Mouse (Mus musculus): ENCODE data around the gene Hipk2. TPM values are rescaled to one million over a fixed set of nuclear protein-coding genes. Genes with fewer than 3 reads are reported as not detected.

The Hipk2 gene
- polyA plus RNA-seq, 1 experiment from 2014 or later: 30.6 TPM

- Histone ChIP-seq H3K9ac (ENCODE audit: low read length) (no peak overlapping the region), H3K27ac (ENCODE audit: low read depth, low read length) (no peak overlapping the region), H3K4me1 (ENCODE audit: control insufficient read depth, insufficient read depth, low read length) (peaks cover 13% of the 10 kb centered on the region), H3K4me3 (ENCODE audit: low read depth, low read length) (no peak overlapping the region), H3K27me3 (ENCODE audit: control insufficient read depth, insufficient read depth, low read length) (no peaks in the 10 kb centered on the region), H3K9me3 (ENCODE audit: control insufficient read depth, low read length) (no peaks in the 10 kb centered on the region), H3K36me3 (ENCODE audit: control insufficient read depth, insufficient read depth, low read length) (no peaks in the 10 kb centered on the region), H3K4me2 (ENCODE audit: low read depth) (no peak overlapping the region)
- 68% methylated on average over 2 of the region's 2 CpGs for WGBS
- ATAC-seq (ENCODE audit: insufficient read depth, low FRiP score, low TSS enrichment): no peak
- no peak for DNase-seq (ENCODE audit: low spot score)
Measured at GRCm38 (mm10) chr6:38866761-38867160, 9.2 kb downstream of the Hipk2 start.

GRCm38 (mm10) chr6:38866357-38866756 is 9.6 kb downstream of the Hipk2 start:
- WGBS: 86% methylated on average over 1 of the region's 1 CpGs
- H3K9me3 ChIP-seq (ENCODE audit: control insufficient read depth, low read length): no peaks in the 10 kb centered on the region
- no peaks in the 10 kb centered on the region for H3K27me3 ChIP-seq (ENCODE audit: control insufficient read depth, insufficient read depth, low read length)
- H3K4me2 ChIP-seq (ENCODE audit: low read depth): no peak overlapping the region
- DNase-seq (ENCODE audit: low spot score) (no peak), ATAC-seq (ENCODE audit: insufficient read depth, low FRiP score, low TSS enrichment) (no peak)
- H3K27ac ChIP-seq (ENCODE audit: low read depth, low read length): no peak overlapping the region
- H3K4me3 ChIP-seq (ENCODE audit: low read depth, low read length): no peak overlapping the region
- no peak overlapping the region for H3K9ac ChIP-seq (ENCODE audit: low read length)
- H3K36me3 ChIP-seq (ENCODE audit: control insufficient read depth, insufficient read depth, low read length): no peaks in the 10 kb centered on the region
- peaks cover 9% of the 10 kb centered on the region for H3K4me1 ChIP-seq (ENCODE audit: control insufficient read depth, insufficient read depth, low read length)

GRCm38 (mm10) chr6:38865805-38866204 is 10.2 kb downstream of the Hipk2 start:
- no peak for ATAC-seq (ENCODE audit: insufficient read depth, low FRiP score, low TSS enrichment)
- H3K27me3 ChIP-seq (ENCODE audit: control insufficient read depth, insufficient read depth, low read length): no peaks in the 10 kb centered on the region
- no peak overlapping the region for H3K27ac ChIP-seq (ENCODE audit: low read depth, low read length)
- H3K9ac ChIP-seq (ENCODE audit: low read length): no peak overlapping the region
- no peak for DNase-seq (ENCODE audit: low spot score)
- no peak overlapping the region for H3K4me3 ChIP-seq (ENCODE audit: low read depth, low read length)
- H3K4me1 ChIP-seq (ENCODE audit: control insufficient read depth, insufficient read depth, low read length): peaks cover 5% of the 10 kb centered on the region
- H3K4me2 ChIP-seq (ENCODE audit: low read depth): no peak overlapping the region
- H3K36me3 ChIP-seq (ENCODE audit: control insufficient read depth, insufficient read depth, low read length): no peaks in the 10 kb centered on the region
- no peaks in the 10 kb centered on the region for H3K9me3 ChIP-seq (ENCODE audit: control insufficient read depth, low read length)

- H3K4me1 ChIP-seq (ENCODE audit: control insufficient read depth, insufficient read depth, low read length): no peaks in the 10 kb centered on the region
- H3K4me3 ChIP-seq (ENCODE audit: low read depth, low read length): no peak overlapping the region
- ATAC-seq (ENCODE audit: insufficient read depth, low FRiP score, low TSS enrichment): no peak
- H3K4me2 ChIP-seq (ENCODE audit: low read depth): no peak overlapping the region
- H3K27me3 ChIP-seq (ENCODE audit: control insufficient read depth, insufficient read depth, low read length): no peaks in the 10 kb centered on the region
- H3K9ac ChIP-seq (ENCODE audit: low read length): no peak overlapping the region
- WGBS: 65% methylated on average over 3 of the region's 3 CpGs
- no peaks in the 10 kb centered on the region for H3K36me3 ChIP-seq (ENCODE audit: control insufficient read depth, insufficient read depth, low read length)
- no peak for DNase-seq (ENCODE audit: low spot score)
- no peaks in the 10 kb centered on the region for H3K9me3 ChIP-seq (ENCODE audit: control insufficient read depth, low read length)
- no peak overlapping the region for H3K27ac ChIP-seq (ENCODE audit: low read depth, low read length)
Measured at GRCm38 (mm10) chr6:38863595-38863994, 12.4 kb downstream of the Hipk2 start.

- no peak overlapping the region for H3K27ac ChIP-seq (ENCODE audit: low read depth, low read length)
- no peak for DNase-seq (ENCODE audit: low spot score)
- H3K27me3 ChIP-seq (ENCODE audit: control insufficient read depth, insufficient read depth, low read length): no peaks in the 10 kb centered on the region
- no peak for ATAC-seq (ENCODE audit: insufficient read depth, low FRiP score, low TSS enrichment)
- H3K4me1 ChIP-seq (ENCODE audit: control insufficient read depth, insufficient read depth, low read length): no peaks in the 10 kb centered on the region
- H3K9ac ChIP-seq (ENCODE audit: low read length): no peak overlapping the region
- H3K9me3 ChIP-seq (ENCODE audit: control insufficient read depth, low read length): no peaks in the 10 kb centered on the region
- WGBS: 96% methylated on average over 2 of the region's 2 CpGs
- no peak overlapping the region for H3K4me2 ChIP-seq (ENCODE audit: low read depth)
- no peak overlapping the region for H3K4me3 ChIP-seq (ENCODE audit: low read depth, low read length)
- no peaks in the 10 kb centered on the region for H3K36me3 ChIP-seq (ENCODE audit: control insufficient read depth, insufficient read depth, low read length)
Measured at GRCm38 (mm10) chr6:38860301-38860700, 15.7 kb downstream of the Hipk2 start.

GRCm38 (mm10) chr6:38859819-38860218 is 16.1 kb downstream of the Hipk2 start:
- WGBS: 92% methylated on average over 1 of the region's 1 CpGs
- H3K27ac ChIP-seq (ENCODE audit: low read depth, low read length): no peak overlapping the region
- no peaks in the 10 kb centered on the region for H3K9me3 ChIP-seq (ENCODE audit: control insufficient read depth, low read length)

GRCm38 (mm10) chr6:38853561-38853992 is 22.4 kb downstream of the Hipk2 start:
- Histone ChIP-seq H3K4me1 (ENCODE audit: control insufficient read depth, insufficient read depth, low read length) (peaks cover 11% of the 10 kb centered on the region), H3K27ac (ENCODE audit: low read depth, low read length) (no peak overlapping the region), H3K27me3 (ENCODE audit: control insufficient read depth, insufficient read depth, low read length) (no peaks in the 10 kb centered on the region), H3K9me3 (ENCODE audit: control insufficient read depth, low read length) (no peaks in the 10 kb centered on the region), H3K4me2 (ENCODE audit: low read depth) (no peak overlapping the region), H3K36me3 (ENCODE audit: control insufficient read depth, insufficient read depth, low read length) (no peaks in the 10 kb centered on the region), H3K4me3 (ENCODE audit: low read depth, low read length) (no peak overlapping the region), H3K9ac (ENCODE audit: low read length) (no peak overlapping the region)
- DNase-seq (ENCODE audit: low spot score): no peak
- WGBS: 77% methylated on average over 5 of the region's 5 CpGs
- no peak for ATAC-seq (ENCODE audit: insufficient read depth, low FRiP score, low TSS enrichment)

More at GRCm38 (mm10) chr6:38859819-38860218, 16.1 kb downstream of the Hipk2 start:
- DNase-seq (ENCODE audit: low spot score) (no peak), ATAC-seq (ENCODE audit: insufficient read depth, low FRiP score, low TSS enrichment) (no peak)
- Histone ChIP-seq H3K4me1 (ENCODE audit: control insufficient read depth, insufficient read depth, low read length) (no peaks in the 10 kb centered on the region), H3K36me3 (ENCODE audit: control insufficient read depth, insufficient read depth, low read length) (no peaks in the 10 kb centered on the region), H3K9ac (ENCODE audit: low read length) (no peak overlapping the region), H3K4me3 (ENCODE audit: low read depth, low read length) (no peak overlapping the region), H3K4me2 (ENCODE audit: low read depth) (no peak overlapping the region), H3K27me3 (ENCODE audit: control insufficient read depth, insufficient read depth, low read length) (no peaks in the 10 kb centered on the region)

GRCm38 (mm10) chr6:38851740-38852139 is 24.2 kb downstream of the Hipk2 start:
- H3K36me3 ChIP-seq (ENCODE audit: control insufficient read depth, insufficient read depth, low read length): no peaks in the 10 kb centered on the region
- WGBS: 95% methylated on average over 2 of the region's 2 CpGs
- no peak for ATAC-seq (ENCODE audit: insufficient read depth, low FRiP score, low TSS enrichment)
- no peak overlapping the region for H3K27ac ChIP-seq (ENCODE audit: low read depth, low read length)
- H3K4me3 ChIP-seq (ENCODE audit: low read depth, low read length): no peak overlapping the region
- no peak for DNase-seq (ENCODE audit: low spot score)
- H3K9ac ChIP-seq (ENCODE audit: low read length): no peak overlapping the region
- no peaks in the 10 kb centered on the region for H3K27me3 ChIP-seq (ENCODE audit: control insufficient read depth, insufficient read depth, low read length)
- H3K4me1 ChIP-seq (ENCODE audit: control insufficient read depth, insufficient read depth, low read length): peaks cover 18% of the 10 kb centered on the region
- no peak overlapping the region for H3K4me2 ChIP-seq (ENCODE audit: low read depth)
- H3K9me3 ChIP-seq (ENCODE audit: control insufficient read depth, low read length): no peaks in the 10 kb centered on the region

- Histone ChIP-seq H3K4me1 (ENCODE audit: control insufficient read depth, insufficient read depth, low read length) (peaks cover 23% of the 10 kb centered on the region), H3K27me3 (ENCODE audit: control insufficient read depth, insufficient read depth, low read length) (no peaks in the 10 kb centered on the region), H3K9me3 (ENCODE audit: control insufficient read depth, low read length) (no peaks in the 10 kb centered on the region), H3K4me3 (ENCODE audit: low read depth, low read length) (no peak overlapping the region), H3K9ac (ENCODE audit: low read length) (no peak overlapping the region), H3K27ac (ENCODE audit: low read depth, low read length) (no peak overlapping the region), H3K4me2 (ENCODE audit: low read depth) (no peak overlapping the region), H3K36me3 (ENCODE audit: control insufficient read depth, insufficient read depth, low read length) (no peaks in the 10 kb centered on the region)
- no peak for DNase-seq (ENCODE audit: low spot score)
- no peak for ATAC-seq (ENCODE audit: insufficient read depth, low FRiP score, low TSS enrichment)
- WGBS: 96% methylated on average over 6 of the region's 6 CpGs
Measured at GRCm38 (mm10) chr6:38850715-38851259, 25.2 kb downstream of the Hipk2 start.

Data from neural tube, embryonic 11.5 days (tissue).